Mouse (Mus musculus) heart, embryonic 10.5 days (tissue): ENCODE data around the gene Iars. TPM values are rescaled to one million over a fixed set of nuclear protein-coding genes. Genes with fewer than 3 reads are reported as not detected.
A peak's percentile ranks its signal among the peaks of the same experiment; 100 is the strongest.

Experiments used
- DNase-seq: peaks from one replicate; pipeline ENCODE4 v3.0.0-alpha.2; 2017; ENCODE audit warnings: low spot score
- H3K27ac ChIP-seq: fragments of 300-500 bp; sonication (generic); 2 replicates; pipeline ENCODE4 v1.5.1; 2016; ENCODE audit warnings: mild to moderate bottlenecking
- H3K27me3 ChIP-seq: fragments of 300-500 bp; sonication (generic); 2 replicates; pipeline ENCODE4 v1.6.1; 2016; ENCODE audit warnings: mild to moderate bottlenecking; ENCODE audit not compliant: poor library complexity, insufficient read depth, severe bottlenecking
- H3K36me3 ChIP-seq: fragments of 300-500 bp; sonication (generic); 2 replicates; pipeline ENCODE4 v1.6.1; 2016; ENCODE audit warnings: mild to moderate bottlenecking, moderate library complexity
- H3K4me1 ChIP-seq: fragments of 300-500 bp; sonication (generic); 2 replicates; pipeline ENCODE4 v1.6.1; 2016; ENCODE audit warnings: mild to moderate bottlenecking
- H3K4me3 ChIP-seq: fragments of 300-500 bp; sonication (generic); 2 replicates; pipeline ENCODE4 v1.5.1; 2016; ENCODE audit warnings: mild to moderate bottlenecking, moderate library complexity
- H3K9me3 ChIP-seq: fragments of 300-500 bp; sonication (generic); 2 replicates; pipeline ENCODE4 v1.6.1; 2016; ENCODE audit warnings: mild to moderate bottlenecking, moderate library complexity
- WGBS: fragments of 180-500 bp; shearing (Covaris S2); methylation state at CpG from one replicate; pipeline ENCODE4 v1.1.7; 2016; 5-methylcytosine and 5-hydroxymethylcytosine counted together
- polyA plus RNA-seq: library from polyadenylated mRNA; unstranded; fragments of >200 nt; fragmentation: Nextera tagmentation; extraction: Ambion mirVana; gene quantifications from 2 replicates; pipeline ENCODE4 v1.2.1, GENCODE M21; 2016

Gene Iars
- polyA plus RNA-seq, result 83.5 and 89.3 TPM in 2 replicates

DNA sequence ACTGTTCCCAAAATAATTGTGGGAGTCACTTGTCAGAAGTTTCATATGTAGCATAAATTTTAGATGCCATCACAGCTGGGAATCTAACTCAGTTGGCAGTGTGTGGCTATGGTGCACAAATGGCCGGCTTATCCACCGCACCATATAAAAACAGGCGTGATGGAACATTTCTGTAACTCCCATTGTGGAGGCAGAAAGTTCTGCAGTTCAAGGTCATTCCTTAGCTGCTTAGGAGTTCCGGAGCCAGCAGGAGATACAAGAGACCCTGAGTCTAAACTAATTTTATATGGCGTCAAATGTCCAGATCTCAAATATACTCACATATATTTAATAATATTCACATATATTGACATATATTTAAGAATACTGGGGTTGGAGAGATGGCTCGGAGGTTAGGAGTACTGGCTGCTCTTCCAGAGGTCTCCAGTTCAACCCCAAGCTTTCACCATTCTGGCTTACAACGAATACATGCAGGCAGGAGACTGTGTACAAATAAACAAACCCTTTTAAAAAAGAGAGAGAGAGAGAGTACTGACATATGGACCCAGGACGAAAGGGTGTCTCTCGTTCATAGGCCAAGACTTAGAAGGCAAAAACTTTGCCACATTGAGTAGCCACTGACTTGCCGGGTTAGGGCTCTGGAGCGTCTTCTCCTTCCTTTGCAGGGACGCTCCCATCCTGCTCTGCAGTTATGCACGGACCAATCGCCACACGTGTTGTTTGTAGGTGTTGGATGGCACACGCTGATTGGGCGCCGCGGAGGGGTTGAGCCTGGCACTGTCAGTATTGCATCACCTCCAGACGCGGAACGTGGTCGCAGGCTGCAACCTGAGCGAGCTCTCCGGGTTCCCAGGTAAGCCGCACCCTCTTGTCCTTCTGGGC, at the start of gene Iars:
Gene Iars (plus strand): TSS at position 750 of the 882 bp plus-strand sequence.
- H3K27ac ChIP-seq, result peak within 1 kb of the TSS; percentile 86
- DNase-seq, result peak; percentile 99

DNA sequence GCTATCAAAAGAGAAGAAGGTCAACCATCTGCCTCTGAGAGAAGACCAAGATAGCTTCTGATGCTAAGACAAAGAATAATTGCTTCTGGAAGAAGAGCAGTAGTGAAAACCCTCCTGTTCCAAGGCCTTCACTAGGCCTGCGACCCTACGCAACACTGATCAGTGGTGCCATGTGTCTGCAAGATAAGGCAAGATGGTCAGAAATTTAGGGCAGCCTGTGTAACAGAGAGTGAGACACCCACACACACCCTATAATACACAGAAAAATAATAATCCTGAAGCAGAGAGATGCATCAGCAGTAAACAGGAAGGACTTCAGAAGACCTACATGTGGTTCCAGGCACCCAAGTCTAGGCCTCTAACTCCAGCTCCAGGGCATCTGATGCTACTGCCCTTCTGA, 41.9 kb upstream of the Iars start:
- Histone ChIP-seq H3K27ac (no peak overlapping the region), H3K36me3 (peaks cover 7% of the 10 kb centered on the region), H3K4me3 (no peak overlapping the region), H3K27me3 (no peaks in the 10 kb centered on the region), H3K9me3 (no peaks in the 10 kb centered on the region), H3K4me1 (no peaks in the 10 kb centered on the region)
- WGBS, result 96% methylated on average over 2 of the region's 2 CpGs
- DNase-seq, result no peak

More for the DNA sequence above, at the start of gene Iars:
- peaks cover 21% of the 10 kb centered on the region for H3K36me3 ChIP-seq
- no peaks in the 10 kb centered on the region for H3K27me3 ChIP-seq
- no peaks in the 10 kb centered on the region for H3K9me3 ChIP-seq
- H3K4me3 ChIP-seq, result peak within 1 kb of the TSS; percentile 84
- WGBS, result 4% methylated on average over 26 of the region's 26 CpGs
- H3K4me1 ChIP-seq, result peaks cover 11% of the 10 kb centered on the region; the same call in 1 of the 2 replicates

DNA sequence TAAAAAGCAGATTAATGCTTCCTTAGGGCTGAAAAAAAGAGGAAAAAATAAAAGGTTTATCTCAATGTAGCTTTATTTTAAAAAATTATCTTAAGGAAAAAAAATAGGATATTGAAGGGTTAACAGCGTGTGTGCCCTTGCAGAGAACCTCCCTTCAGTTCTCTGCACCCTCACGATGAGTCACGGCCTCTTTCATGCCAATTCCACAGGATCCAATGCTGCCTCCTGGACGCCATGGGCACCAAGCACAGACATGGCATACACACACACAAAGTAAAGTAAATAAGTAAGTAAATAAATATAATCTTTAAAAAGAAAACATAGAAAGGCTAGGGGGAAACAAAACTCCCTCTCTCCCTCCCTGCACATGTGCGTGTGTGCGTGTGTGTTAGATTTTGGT, 39.2 kb upstream of the Iars start:
- H3K9me3 ChIP-seq, result no peaks in the 10 kb centered on the region
- WGBS, result 86% methylated on average over 6 of the region's 6 CpGs
- DNase-seq, result no peak
- H3K4me1 ChIP-seq, result no peaks in the 10 kb centered on the region
- peaks cover 4% of the 10 kb centered on the region for H3K36me3 ChIP-seq
- H3K27ac ChIP-seq, result no peak overlapping the region
- no peaks in the 10 kb centered on the region for H3K27me3 ChIP-seq
- no peak overlapping the region for H3K4me3 ChIP-seq

DNA sequence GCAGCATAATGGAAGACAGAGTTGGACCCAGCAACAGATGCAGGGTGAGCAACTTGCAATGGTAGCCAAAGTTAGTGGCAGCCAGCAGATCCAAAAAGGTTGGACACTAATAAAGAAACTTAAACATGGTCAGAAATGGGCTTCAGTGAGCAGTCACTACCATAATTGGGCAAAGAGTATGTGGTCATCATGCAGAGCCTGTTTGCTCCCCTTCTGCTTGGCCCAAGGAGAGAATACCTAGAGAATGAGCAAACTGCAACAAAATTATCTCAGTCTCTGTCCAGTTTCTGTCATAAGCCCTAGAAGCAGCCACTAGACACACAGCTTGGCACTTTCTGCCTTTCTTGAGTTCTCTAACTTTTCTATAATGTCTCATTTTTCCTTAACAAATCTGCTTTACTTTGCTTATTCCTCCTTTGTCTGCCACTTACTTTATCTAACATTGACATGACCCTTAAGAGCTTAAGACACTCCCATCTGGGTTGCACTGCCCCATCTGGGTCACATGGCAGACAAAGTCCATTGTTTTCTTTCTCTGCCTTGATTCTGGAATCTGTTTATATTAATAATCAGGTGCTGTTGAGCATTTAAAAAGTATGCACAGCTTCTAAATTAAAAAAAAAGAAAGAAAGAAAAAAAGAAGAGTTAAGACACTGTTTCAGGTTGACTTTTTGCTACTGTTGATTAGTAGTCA, 38.1 kb upstream of the Iars start:
- Histone ChIP-seq H3K4me1 (no peaks in the 10 kb centered on the region), H3K36me3 (no peaks in the 10 kb centered on the region), H3K27ac (no peak overlapping the region), H3K27me3 (no peaks in the 10 kb centered on the region), H3K9me3 (no peaks in the 10 kb centered on the region), H3K4me3 (no peak overlapping the region)
- DNase-seq, result no peak

DNA sequence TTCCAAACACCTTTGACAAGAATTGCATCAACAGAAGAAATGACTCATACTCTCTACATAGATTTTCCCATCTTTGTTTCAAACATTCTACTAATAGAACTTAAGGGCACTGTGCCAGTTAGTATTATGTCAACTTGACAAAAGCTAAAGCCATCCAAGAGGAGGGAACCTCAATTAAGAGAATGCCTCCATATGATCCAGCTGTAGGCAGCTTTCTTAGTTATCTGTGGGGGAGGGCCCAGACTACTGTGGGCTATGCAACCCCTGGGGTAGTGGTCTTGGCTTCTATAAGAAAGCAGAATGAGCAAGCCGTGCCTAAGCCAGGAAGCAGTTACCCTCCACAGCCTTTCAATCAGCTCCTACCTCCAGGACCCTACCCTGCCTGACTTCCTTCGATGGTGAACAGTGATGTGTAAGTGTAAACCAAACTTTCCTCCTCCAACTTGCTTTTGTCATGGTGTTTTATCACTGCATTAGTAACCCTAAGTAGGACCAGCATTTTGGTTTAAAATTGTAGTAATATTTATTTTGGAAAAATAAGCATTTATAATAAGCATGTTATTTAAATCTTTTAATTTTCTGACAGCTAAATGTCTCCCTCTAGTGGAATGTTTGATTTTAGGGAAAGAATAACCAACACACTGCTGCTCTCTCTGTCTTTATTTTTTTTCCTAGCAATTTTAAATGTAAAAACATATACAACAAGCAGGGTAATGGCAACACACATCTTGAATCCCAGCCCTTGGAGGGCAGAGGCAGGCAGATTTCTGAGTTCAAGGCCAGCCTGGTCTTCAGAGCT, 37.0 kb upstream of the Iars start:
- no peaks in the 10 kb centered on the region for H3K9me3 ChIP-seq
- DNase-seq, result no peak
- no peaks in the 10 kb centered on the region for H3K36me3 ChIP-seq
- no peak overlapping the region for H3K27ac ChIP-seq
- no peaks in the 10 kb centered on the region for H3K4me1 ChIP-seq
- H3K27me3 ChIP-seq, result no peaks in the 10 kb centered on the region
- 69% methylated on average over 2 of the region's 2 CpGs for WGBS
- H3K4me3 ChIP-seq, result no peak overlapping the region

DNA sequence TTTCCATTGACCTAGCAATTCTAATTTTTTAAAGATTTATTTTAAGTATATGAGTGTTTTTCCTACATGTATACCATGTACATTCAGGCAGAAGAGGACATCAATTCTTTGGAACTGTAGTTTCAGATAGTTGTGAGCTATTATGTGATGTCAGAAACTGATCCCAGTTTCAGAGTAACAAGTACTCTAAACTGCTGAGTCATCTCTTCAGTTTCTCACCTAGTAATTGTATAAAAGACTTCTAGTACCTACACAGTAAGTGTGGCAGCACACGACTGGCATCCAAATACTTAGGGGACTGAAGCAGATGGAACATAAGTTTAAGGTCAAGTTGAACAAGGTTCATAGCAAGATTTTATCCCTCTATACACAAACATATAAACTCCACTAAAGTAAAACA, 35.9 kb upstream of the Iars start:
- Histone ChIP-seq H3K4me1 (no peaks in the 10 kb centered on the region), H3K9me3 (no peaks in the 10 kb centered on the region), H3K36me3 (no peaks in the 10 kb centered on the region), H3K27me3 (no peaks in the 10 kb centered on the region), H3K4me3 (no peak overlapping the region), H3K27ac (no peak overlapping the region)
- no peak for DNase-seq
- WGBS, result 67% methylated on average over 1 of the region's 1 CpGs

DNA sequence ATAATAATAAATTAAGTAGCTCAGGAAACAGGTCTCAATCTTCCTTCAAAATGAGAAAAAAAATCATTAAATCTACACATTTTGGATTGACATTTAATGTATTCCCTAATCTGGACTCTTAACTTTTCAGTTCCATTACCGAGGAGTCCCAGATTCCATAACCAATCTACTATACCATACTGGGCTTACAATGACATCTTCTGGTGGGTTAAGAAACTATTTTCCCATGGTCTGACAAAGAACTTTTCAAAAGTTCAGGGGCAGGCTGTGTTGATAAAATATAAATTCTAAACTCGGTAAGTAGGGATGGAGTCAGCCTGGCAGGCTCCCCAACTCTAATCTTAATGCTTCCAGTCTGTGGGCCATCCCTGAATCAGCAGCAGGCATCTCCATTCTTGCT, 30.8 kb upstream of the Iars start:
- Histone ChIP-seq H3K27me3 (no peaks in the 10 kb centered on the region), H3K9me3 (no peaks in the 10 kb centered on the region), H3K36me3 (0 out of 2 replicates have a peak, but pooled peaks cover 1% of the 10 kb centered on the region), H3K4me3 (no peak overlapping the region), H3K27ac (no peak overlapping the region), H3K4me1 (peaks cover 14% of the 10 kb centered on the region; the same call in 1 of the 2 replicates)
- WGBS, result 44% methylated on average over 2 of the region's 2 CpGs
- no peak for DNase-seq

DNA sequence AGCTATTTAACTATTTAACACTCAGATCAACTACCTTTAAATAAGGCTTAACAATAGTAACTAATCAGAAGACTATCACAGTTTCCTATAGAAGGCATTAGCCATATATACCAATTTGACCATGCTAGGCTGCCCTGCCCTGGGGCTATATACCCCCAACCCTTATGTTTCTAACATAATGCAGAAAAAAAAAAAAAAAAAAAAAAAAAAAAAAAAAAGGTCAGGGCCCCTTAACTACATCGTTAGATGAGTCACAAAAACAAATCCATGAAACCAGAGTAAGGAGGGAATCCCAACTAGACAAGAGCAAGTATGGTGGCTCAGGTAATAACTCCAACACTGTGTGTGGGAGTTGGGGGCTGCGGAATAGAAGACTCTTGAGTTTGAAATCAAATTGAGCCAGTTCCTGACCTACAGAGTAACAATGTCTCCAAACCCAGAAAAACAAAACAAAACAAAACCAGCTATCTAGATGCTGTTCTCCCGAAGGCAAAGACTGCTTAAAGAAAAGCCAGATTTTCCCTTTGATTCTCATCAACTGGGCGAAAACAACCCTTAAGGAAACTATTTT, 30.0 kb upstream of the Iars start:
- Histone ChIP-seq H3K4me1 (peaks cover 14% of the 10 kb centered on the region; the same call in 1 of the 2 replicates), H3K27me3 (no peaks in the 10 kb centered on the region), H3K36me3 (peaks cover 6% of the 10 kb centered on the region; the same call in 1 of the 2 replicates), H3K27ac (peak overlapping the region; percentile 82), H3K4me3 (peak overlapping the region; percentile 79), H3K9me3 (no peaks in the 10 kb centered on the region)
- 2% methylated on average over 4 of the region's 4 CpGs for WGBS
- DNase-seq, result no peak

DNA sequence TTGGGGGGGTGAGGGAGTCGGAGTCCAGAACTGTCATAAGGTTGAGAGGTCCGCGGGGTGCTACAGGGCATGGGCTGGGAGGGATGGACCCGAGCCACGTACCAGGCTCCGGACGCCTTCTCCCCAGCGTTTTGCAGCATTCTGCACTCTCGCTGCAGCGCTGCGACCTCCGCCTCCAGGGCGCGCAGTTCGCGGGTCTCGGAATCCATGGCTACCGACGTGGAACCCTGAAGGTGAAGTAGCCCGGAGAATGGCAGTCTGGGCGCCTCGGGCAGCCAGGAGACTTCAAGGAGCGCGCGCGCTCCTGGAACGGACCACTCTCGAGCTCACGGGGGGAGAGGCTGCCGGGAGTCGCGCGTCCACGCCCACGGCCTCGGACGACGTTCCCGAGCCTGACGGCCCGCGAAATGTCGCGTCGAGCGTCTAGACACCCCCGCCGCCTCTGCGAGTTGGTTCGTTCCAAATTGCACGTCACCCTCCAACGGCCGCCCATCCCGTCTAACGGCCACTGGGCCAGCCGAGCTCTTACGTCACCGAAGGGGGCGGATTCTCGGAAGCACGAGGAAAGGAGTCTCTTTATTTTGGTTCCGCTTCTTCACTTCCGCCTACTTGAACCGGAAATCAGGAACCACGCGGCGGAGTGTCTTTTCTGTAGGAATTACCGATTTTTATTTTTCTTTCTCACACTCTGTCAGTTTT, 29.3 kb upstream of the Iars start, which contains the start of the genes Cenpp and Nol8:
Gene Cenpp (minus strand): TSS at position 305 of the 699 bp plus-strand sequence.
Gene Nol8 (plus strand): TSS at position 598 of the 699 bp plus-strand sequence.
- H3K36me3 ChIP-seq, result peaks cover 13% of the 10 kb centered on the region
- WGBS, result under 1% methylated on average over 68 of the region's 68 CpGs
- peak; percentile 99 for DNase-seq
- peak within 1 kb of the TSS; percentile 79 for H3K4me3 ChIP-seq
- H3K9me3 ChIP-seq, result no peaks in the 10 kb centered on the region
- H3K4me1 ChIP-seq, result peaks cover 14% of the 10 kb centered on the region; the same call in 1 of the 2 replicates
- peak within 1 kb of the TSS; percentile 84 for H3K27ac ChIP-seq
- H3K27me3 ChIP-seq, result no peaks in the 10 kb centered on the region

DNA sequence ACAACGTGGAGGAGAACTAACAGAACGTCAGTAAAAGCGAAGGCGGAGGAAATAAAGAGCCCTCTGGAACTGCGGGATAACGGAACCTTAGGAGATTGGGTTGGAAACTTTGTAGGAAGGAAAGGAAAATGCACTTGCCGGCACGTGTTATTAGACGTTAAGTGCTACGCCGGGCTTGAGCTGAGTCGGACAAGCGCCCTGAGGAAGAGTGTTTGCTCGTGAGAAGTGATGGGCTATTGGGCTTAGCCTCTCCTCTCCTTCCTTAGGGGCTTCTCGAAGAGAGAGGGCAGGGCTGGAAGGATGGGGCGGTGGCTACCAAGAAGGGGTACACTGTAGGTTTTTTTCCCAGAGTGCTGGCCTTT, 28.7 kb upstream of the Iars start:
- H3K9me3 ChIP-seq, result no peaks in the 10 kb centered on the region
- WGBS, result under 1% methylated on average over 16 of the region's 16 CpGs
- H3K4me1 ChIP-seq, result peaks cover 14% of the 10 kb centered on the region; the same call in 1 of the 2 replicates
- peak; percentile 84 for DNase-seq
- peak overlapping the region; percentile 84 for H3K27ac ChIP-seq
- H3K27me3 ChIP-seq, result no peaks in the 10 kb centered on the region
- H3K4me3 ChIP-seq, result peak overlapping the region; percentile 79
- peaks cover 17% of the 10 kb centered on the region for H3K36me3 ChIP-seq

DNA sequence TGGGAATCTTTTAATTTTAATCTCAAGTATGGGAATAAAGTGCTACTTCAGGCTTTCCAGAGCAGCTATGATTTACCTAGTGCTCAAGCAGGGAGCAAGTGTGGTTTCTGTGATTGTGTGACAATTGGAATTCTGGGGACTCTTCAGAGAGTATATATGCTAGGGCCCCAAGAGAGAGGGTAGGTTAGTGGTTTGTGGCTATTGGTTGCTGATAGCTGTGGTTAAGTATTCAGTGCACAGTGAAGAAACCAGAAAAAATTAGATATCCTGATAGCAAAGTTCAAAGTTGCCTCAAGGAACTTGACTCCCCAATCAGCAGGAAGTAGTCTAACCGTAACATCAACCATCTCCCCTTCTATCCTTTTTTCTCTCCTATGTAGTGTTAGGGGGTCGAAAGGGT, 4.1 kb upstream of the Iars start:
- WGBS, result 87% methylated on average over 2 of the region's 2 CpGs
- H3K36me3 ChIP-seq, result peaks cover 50% of the 10 kb centered on the region
- DNase-seq, result no peak

More for the DNA sequence above, 4.1 kb upstream of the Iars start:
- H3K4me3 ChIP-seq, result no peak overlapping the region
- H3K9me3 ChIP-seq, result no peaks in the 10 kb centered on the region
- H3K27me3 ChIP-seq, result no peaks in the 10 kb centered on the region
- H3K27ac ChIP-seq, result no peak overlapping the region
- H3K4me1 ChIP-seq, result no peaks in the 10 kb centered on the region; the same call in 1 of the 2 replicates
